Mouse (Mus musculus) stomach, postnatal 0 days (tissue): ENCODE data around the gene Vmn1r210.
"Not testable (repeated sequence)": the region's sequence is repeated elsewhere in the genome, so short reads cannot be mapped to it uniquely, and the experiment has no call there.

Experiments used
- CTCF ChIP-seq: IDR thresholded peaks from 2 replicates; pipeline ENCODE4 v1.5.1; 2016; ENCODE audit warnings: antibody characterized with exemption, low read depth, mild to moderate bottlenecking, moderate library complexity
- EP300 ChIP-seq: optimal IDR thresholded peaks from 2 replicates; pipeline ENCODE3; 2016; ENCODE audit warnings: antibody characterized with exemption

DNA sequence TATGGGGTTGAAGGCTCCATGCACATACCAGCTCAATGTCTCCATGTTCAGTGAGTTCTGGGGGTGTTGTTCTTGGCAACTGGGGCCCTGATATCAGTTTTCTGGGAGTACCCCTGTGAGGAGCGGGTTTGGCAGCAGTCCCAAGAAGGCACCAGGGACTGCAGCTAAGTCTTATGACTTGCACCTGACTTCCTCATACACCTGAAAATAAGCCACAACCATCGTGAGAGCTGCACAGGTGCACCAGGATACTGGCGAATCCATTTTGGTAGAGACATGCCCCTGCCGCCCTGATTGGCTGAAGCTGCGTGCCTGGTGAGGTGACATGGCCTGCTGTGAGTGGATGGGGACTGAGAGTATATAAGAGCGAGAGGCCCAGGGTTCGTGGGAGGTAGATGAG lies 53.8 kb downstream of the Vmn1r210 start, which contains the start of gene Vmn1r208:
- TF ChIP-seq CTCF, EP300: not testable (repeated sequence)
